Mouse (Mus musculus) CH12.LX (cell line): Measurements from ENCODE around the gene Epop.
A peak's percentile ranks its signal among the peaks of the same experiment; 100 is the strongest.

Experiments
- CHD2 ChIP-seq: IDR thresholded peaks from 2 replicates; pipeline ENCODE4 v1.6.1; 2011; ENCODE audit warnings: low read length, improper control_type of control experiment
- CTCF ChIP-seq, 2 experiments: IDR thresholded peaks in 1 of 2; conservative IDR thresholded peaks in 1 of 2; 2 replicates each; pipeline ENCODE4 v1.5.1; 2011 to 2012; ENCODE audit warnings: low read depth in 2 of 2, low read length in 2 of 2, improper control_type of control experiment in 1 of 2, inconsistent platforms in 1 of 2, mild to moderate bottlenecking in 1 of 2, moderate library complexity in 1 of 2
- EP300 ChIP-seq: IDR thresholded peaks from 2 replicates; pipeline ENCODE4 v1.6.1; 2011; ENCODE audit warnings: low read length, improper control_type of control experiment
- MYC ChIP-seq: IDR thresholded peaks from 2 replicates; pipeline ENCODE4 v1.6.1; 2011; ENCODE audit warnings: low read depth, mild to moderate bottlenecking, improper control_type of control experiment, low read length
- POLR2A ChIP-seq: IDR thresholded peaks from 2 replicates; pipeline ENCODE4 v1.6.1; 2011; ENCODE audit warnings: low read depth, mild to moderate bottlenecking, improper control_type of control experiment, low read length
- SIN3A ChIP-seq: IDR thresholded peaks from 2 replicates; pipeline ENCODE4 v1.6.1; 2012; ENCODE audit warnings: low read length, improper control_type of control experiment, inconsistent platforms
- TBP ChIP-seq: conservative IDR thresholded peaks from 2 replicates; pipeline ENCODE4 v1.6.1; 2011; ENCODE audit warnings: low read depth, low read length, improper control_type of control experiment
- USF2 ChIP-seq: conservative IDR thresholded peaks from 2 replicates; pipeline ENCODE4 v1.6.1; 2011; ENCODE audit warnings: low read depth, low read length, improper control_type of control experiment

GRCm38 (mm10) chr11:97623166-97623565, 6.3 kb downstream of the Epop start:
- TF ChIP-seq EP300 (no peak), TBP (no peak), CTCF (conservative IDR thresholded peaks at IDR 0.05 in 1 of 2, IDR thresholded peaks at IDR 0.05 in 1 of 2; ENCODE audit: low read depth in 2 of 2, low read length in 2 of 2) (no peak), SIN3A (peak; percentile 77), POLR2A (no peak), MYC (no peak), USF2 (no peak), CHD2 (no peak)
